Mouse (Mus musculus): ENCODE data around the gene Krt78. TPM values are rescaled to one million over a fixed set of nuclear protein-coding genes. Genes with fewer than 3 reads are reported as not detected.
A peak's percentile ranks its signal among the peaks of the same experiment; 100 is the strongest.

The Krt78 gene
- polyA plus RNA-seq, 1 experiment from 2014 or later: 23.6 TPM

DNA sequence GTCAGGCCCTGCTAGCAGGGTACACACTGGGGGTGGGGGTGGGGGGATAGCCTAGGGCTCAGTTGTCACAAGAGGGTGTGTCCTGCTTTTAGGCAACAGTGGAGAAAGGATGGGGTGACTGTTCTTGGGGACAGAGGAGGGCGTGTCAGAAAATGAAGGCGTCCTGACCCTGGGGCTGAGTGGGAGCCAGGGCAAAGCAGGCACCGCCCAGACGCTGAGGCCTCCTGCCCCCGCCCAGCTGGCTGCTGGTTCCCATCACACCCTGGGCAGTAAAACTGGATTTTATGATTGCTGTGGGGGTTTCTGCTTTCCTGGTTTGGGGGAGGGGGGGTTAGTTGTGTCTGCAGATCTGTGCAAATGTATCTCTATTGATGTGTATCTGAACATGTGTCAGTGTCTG lies 21.9 kb upstream of the Krt78 start:
- peak; percentile 61 for ATAC-seq (ENCODE audit: insufficient read depth, low FRiP score)
- Histone ChIP-seq H3K9ac (ENCODE audit: low read length) (peak overlapping the region; percentile 53), H3K4me1 (ENCODE audit: control insufficient read depth, insufficient read depth, low read length) (peaks cover 44% of the 10 kb centered on the region), H3K27me3 (ENCODE audit: control insufficient read depth, insufficient read depth, low read length) (no peaks in the 10 kb centered on the region), H3K4me2 (ENCODE audit: low read depth, low read length) (no peak overlapping the region), H3K27ac (ENCODE audit: low read length) (peak overlapping the region; percentile 94), H3K4me3 (replicated peaks; ENCODE audit: low read length) (no peak overlapping the region), H3K36me3 (ENCODE audit: control insufficient read depth, insufficient read depth, low read length) (no peaks in the 10 kb centered on the region), H3K9me3 (replicated peaks; ENCODE audit: control insufficient read depth, low read length) (no peaks in the 10 kb centered on the region)
- 31% methylated on average over 5 of the region's 5 CpGs for WGBS

DNA sequence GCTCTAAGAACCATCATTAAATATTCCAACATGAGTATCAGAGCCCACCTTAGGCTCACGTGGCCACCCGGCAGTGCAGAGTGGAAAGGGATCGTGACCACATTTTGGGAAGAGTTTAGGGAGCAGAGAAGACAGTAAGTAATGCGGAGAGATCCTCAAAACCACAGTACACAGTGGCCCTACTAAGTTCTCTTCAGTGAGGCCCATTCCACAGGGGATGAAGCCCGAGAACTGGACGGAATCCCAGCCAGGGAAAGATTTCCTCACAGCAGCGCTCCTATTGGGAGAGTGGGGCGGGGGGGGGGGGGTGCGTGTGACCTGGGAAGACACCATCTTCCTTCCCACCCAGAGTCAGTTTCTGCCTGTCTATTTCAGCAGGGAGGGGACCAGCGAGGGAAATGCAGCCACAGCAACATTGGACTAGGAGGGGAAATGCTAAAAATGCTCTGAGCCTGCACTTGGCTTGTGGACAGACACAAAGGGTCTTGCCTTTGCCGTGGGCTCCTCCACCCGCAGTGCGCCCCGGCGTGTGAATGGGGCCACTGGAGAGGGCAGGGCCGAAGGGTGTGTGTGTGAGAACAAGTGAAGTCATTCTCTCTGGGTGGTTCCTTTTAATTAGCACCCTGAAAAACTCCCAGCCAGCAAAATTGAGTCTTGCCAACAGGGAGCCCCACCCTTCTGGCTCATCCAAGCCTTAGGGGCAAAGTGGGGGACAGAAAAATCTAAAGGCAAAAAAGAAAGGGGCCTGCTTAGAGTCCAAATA lies 20.2 kb upstream of the Krt78 start:
- Histone ChIP-seq H3K36me3 (ENCODE audit: control insufficient read depth, insufficient read depth, low read length) (no peaks in the 10 kb centered on the region), H3K4me1 (ENCODE audit: control insufficient read depth, insufficient read depth, low read length) (peaks cover 42% of the 10 kb centered on the region), H3K4me3 (replicated peaks; ENCODE audit: low read length) (no peak overlapping the region), H3K27me3 (ENCODE audit: control insufficient read depth, insufficient read depth, low read length) (no peaks in the 10 kb centered on the region), H3K27ac (ENCODE audit: low read length) (peak overlapping the region; percentile 94), H3K9me3 (replicated peaks; ENCODE audit: control insufficient read depth, low read length) (no peaks in the 10 kb centered on the region), H3K9ac (ENCODE audit: low read length) (peak overlapping the region; percentile 12), H3K4me2 (ENCODE audit: low read depth, low read length) (no peak overlapping the region)
- WGBS: 46% methylated on average over 16 of the region's 16 CpGs
- ATAC-seq (ENCODE audit: insufficient read depth, low FRiP score): no peak

DNA sequence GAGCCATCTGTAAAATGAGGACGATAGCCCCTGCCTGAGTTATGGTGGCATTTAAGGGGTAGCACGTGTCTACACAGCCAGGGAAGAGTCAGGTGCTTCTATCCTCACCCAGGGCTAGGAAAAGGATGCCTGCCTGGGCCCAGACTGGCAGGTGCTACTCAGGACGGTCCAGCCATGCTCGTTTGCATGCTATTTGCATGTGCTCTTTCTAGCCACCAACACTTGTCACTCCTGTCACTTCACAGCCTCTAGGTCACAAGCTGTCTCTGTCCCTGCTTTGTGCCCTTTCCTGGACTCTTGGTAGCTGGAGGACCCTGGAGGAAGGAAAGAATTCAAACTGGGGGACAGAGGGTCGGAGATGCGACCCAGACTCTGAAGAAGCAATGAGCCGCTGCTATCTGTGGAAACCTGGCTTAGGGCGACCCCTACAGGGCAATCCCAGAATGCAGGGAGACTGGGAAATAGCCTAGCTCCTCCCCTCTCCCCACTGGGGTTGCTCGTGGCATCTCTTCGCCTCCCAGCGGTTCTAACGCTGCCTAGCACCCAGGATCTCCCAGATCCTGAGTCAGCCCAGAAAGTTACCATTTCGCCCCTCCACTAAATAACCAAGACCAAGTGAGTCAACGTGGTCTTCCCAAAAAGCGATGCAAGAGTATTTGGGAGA lies 19.5 kb upstream of the Krt78 start:
- Histone ChIP-seq H3K27me3 (ENCODE audit: control insufficient read depth, insufficient read depth, low read length) (no peaks in the 10 kb centered on the region), H3K4me3 (replicated peaks; ENCODE audit: low read length) (no peak overlapping the region), H3K9ac (ENCODE audit: low read length) (peak overlapping the region; percentile 53), H3K36me3 (ENCODE audit: control insufficient read depth, insufficient read depth, low read length) (no peaks in the 10 kb centered on the region), H3K27ac (ENCODE audit: low read length) (peak overlapping the region; percentile 94), H3K4me2 (ENCODE audit: low read depth, low read length) (no peak overlapping the region), H3K9me3 (replicated peaks; ENCODE audit: control insufficient read depth, low read length) (no peaks in the 10 kb centered on the region), H3K4me1 (ENCODE audit: control insufficient read depth, insufficient read depth, low read length) (peaks cover 41% of the 10 kb centered on the region)
- ATAC-seq (ENCODE audit: insufficient read depth, low FRiP score): peak; percentile 7; the same call in 1 of the 2 replicates
- 13% methylated on average over 15 of the region's 15 CpGs for WGBS

DNA sequence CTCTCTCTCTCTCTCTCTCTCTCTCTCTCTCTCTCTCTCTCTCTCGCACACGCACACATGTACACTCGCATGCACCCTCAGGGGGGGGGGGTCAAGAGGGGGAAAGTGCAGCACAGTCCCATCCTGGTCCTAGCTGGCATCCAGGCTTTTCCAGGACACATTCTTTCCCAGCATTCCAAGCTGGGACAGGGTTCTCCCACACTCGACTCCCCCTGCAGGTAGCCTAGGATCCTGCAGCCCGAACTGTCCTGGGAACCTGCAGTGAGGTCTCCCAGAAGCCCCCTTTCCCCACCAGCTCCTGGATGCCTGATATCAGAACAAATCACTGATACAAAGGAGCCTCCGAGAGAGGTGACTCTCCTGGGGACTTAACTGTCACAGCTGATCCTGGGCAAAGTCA lies 16.4 kb upstream of the Krt78 start:
- Histone ChIP-seq H3K36me3 (ENCODE audit: control insufficient read depth, insufficient read depth, low read length) (no peaks in the 10 kb centered on the region), H3K27ac (ENCODE audit: low read length) (peak overlapping the region; percentile 8; the same call in 1 of the 2 replicates), H3K9ac (ENCODE audit: low read length) (0 out of 2 replicates have a peak overlapping the region, but pooled peaks have one; percentile 3), H3K4me2 (ENCODE audit: low read depth, low read length) (no peak overlapping the region), H3K9me3 (replicated peaks; ENCODE audit: control insufficient read depth, low read length) (no peaks in the 10 kb centered on the region), H3K27me3 (ENCODE audit: control insufficient read depth, insufficient read depth, low read length) (no peaks in the 10 kb centered on the region), H3K4me3 (replicated peaks; ENCODE audit: low read length) (no peak overlapping the region), H3K4me1 (ENCODE audit: control insufficient read depth, insufficient read depth, low read length) (peaks cover 24% of the 10 kb centered on the region)
- 11% methylated on average over 3 of the region's 6 CpGs for WGBS
- ATAC-seq (ENCODE audit: insufficient read depth, low FRiP score): no peak

DNA sequence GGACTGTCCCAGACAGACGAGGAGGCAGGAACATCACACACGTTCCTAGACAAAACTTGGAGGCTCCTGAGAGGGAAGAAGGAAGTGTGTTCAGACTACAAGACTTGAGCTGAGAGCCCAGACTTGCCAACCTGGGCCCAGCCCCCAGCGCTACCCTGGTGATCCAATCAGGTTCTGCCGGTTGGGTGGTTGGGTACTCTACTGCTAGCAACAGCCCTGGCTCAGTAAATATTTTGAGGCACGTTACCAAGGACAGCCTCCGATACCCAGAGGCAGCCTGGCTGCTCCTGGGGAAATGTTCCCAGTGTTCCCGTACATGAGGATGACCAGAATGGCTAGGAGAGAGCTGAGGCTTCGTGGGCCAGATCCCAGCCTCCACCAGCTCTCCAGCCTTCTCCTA lies 12.7 kb upstream of the Krt78 start:
- Histone ChIP-seq H3K27me3 (ENCODE audit: control insufficient read depth, insufficient read depth, low read length) (no peaks in the 10 kb centered on the region), H3K27ac (ENCODE audit: low read length) (peak overlapping the region; percentile 79), H3K4me2 (ENCODE audit: low read depth, low read length) (no peak overlapping the region), H3K9me3 (replicated peaks; ENCODE audit: control insufficient read depth, low read length) (no peaks in the 10 kb centered on the region), H3K4me3 (replicated peaks; ENCODE audit: low read length) (no peak overlapping the region), H3K4me1 (ENCODE audit: control insufficient read depth, insufficient read depth, low read length) (peaks cover 13% of the 10 kb centered on the region), H3K36me3 (ENCODE audit: control insufficient read depth, insufficient read depth, low read length) (no peaks in the 10 kb centered on the region), H3K9ac (ENCODE audit: low read length) (no peak overlapping the region)
- ATAC-seq (ENCODE audit: insufficient read depth, low FRiP score): peak; percentile 89
- WGBS: 53% methylated on average over 8 of the region's 8 CpGs

DNA sequence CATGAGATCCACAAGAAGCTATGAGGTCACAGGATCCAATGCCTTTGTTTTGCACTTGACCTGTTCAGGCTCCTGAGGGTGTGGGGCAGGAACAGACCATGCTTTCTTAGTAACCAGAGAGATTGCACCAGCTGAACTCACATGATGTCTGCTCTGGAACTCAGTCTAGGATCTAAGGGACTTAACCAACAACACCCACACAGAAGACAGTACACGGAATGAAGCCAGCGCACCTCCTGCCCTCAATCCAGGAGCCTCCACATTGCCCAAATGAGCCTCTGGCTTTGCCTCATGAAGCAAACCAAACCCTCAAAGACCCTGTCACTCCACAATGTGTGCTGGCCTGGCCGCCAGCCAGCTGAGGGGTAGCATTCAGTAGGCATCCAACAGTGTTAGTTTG lies 4.8 kb upstream of the Krt78 start:
- Histone ChIP-seq H3K4me2 (ENCODE audit: low read depth, low read length) (no peak overlapping the region), H3K4me3 (replicated peaks; ENCODE audit: low read length) (no peak overlapping the region)
- WGBS: 85% methylated on average over 3 of the region's 3 CpGs

DNA sequence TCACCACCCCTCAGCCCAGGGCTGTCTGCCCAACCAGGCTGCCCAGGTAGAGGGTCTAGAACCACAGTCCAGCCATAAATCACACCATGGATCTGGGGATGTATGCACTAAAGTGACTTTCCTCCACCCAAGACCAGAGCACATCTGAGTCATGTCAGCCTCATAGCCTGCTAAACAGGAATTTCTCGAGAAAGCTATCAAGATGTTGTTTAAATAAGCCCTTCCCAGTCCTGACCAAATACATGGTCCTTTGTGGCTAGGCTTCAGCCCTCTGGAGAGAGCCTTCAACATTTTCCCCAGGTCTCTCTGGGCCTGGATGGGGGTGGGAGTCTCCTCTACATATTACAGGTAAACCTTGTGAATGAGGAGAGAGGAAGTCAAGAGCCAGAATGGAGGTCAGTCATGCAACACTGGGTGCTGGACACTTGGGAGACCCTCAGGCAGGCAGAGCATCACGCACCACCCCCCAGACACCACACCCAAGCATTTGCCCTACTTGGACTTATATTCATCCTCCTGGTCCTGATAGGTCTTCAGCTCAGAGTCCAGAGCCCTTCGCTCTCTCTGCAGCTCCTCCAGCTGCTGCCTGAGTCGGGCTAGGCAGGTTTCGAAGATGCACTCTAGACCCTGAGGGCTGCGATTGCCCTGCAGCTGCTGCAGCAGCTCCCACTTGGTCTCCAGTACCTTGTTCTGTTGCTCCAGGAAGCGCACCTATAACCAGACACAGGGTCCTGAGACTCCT lies 1.2 kb downstream of the Krt78 start:
- 63% methylated on average over 7 of the region's 7 CpGs for whole genome bisulfite sequencing
- peak; percentile 87 for ATAC-seq (ENCODE audit: insufficient read depth, low FRiP score)
- peak overlapping the region; percentile 5; the same call in 1 of the 2 replicates for H3K4me2 ChIP-seq (ENCODE audit: low read depth, low read length)
- H3K27ac ChIP-seq (ENCODE audit: low read length): peak overlapping the region; percentile 93
- no peaks in the 10 kb centered on the region for H3K9me3 ChIP-seq (replicated peaks; ENCODE audit: control insufficient read depth, low read length)
- peak overlapping the region; percentile 51; the same call in 1 of the 2 replicates for H3K9ac ChIP-seq (ENCODE audit: low read length)
- no peak overlapping the region for H3K4me3 ChIP-seq (replicated peaks; ENCODE audit: low read length)
- no peaks in the 10 kb centered on the region for H3K36me3 ChIP-seq (ENCODE audit: control insufficient read depth, insufficient read depth, low read length)
- no peaks in the 10 kb centered on the region for H3K27me3 ChIP-seq (ENCODE audit: control insufficient read depth, insufficient read depth, low read length)
- peaks cover 13% of the 10 kb centered on the region for H3K4me1 ChIP-seq (ENCODE audit: control insufficient read depth, insufficient read depth, low read length)

More for the DNA sequence above, 4.8 kb upstream of the Krt78 start:
- Histone ChIP-seq H3K27ac (ENCODE audit: low read length) (no peak overlapping the region), H3K9ac (ENCODE audit: low read length) (no peak overlapping the region), H3K36me3 (ENCODE audit: control insufficient read depth, insufficient read depth, low read length) (no peaks in the 10 kb centered on the region), H3K27me3 (ENCODE audit: control insufficient read depth, insufficient read depth, low read length) (no peaks in the 10 kb centered on the region), H3K4me1 (ENCODE audit: control insufficient read depth, insufficient read depth, low read length) (no peaks in the 10 kb centered on the region), H3K9me3 (replicated peaks; ENCODE audit: control insufficient read depth, low read length) (no peaks in the 10 kb centered on the region)
- ATAC-seq (ENCODE audit: insufficient read depth, low FRiP score): no peak

DNA sequence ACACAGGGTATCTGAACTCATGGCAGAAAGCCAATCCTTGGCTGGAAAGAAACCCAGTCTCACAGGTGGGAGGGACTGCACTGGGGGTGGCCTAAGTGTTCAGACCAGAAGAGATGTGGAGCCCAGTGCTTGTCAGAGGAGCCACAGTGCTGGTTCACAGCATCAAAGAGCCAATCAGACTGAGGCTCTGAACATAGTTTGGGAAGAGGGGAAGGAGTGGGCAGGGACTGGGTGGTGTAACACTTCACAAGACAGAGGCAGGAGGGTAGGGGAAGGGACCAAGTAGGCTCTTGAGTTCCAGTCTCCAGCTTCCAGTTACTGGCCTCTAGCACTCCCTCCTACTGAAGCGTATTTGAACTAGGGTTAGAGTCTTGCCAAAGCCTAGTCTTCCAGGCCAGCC lies 8.7 kb downstream of the Krt78 start:
- H3K4me2 ChIP-seq (ENCODE audit: low read depth, low read length): no peak overlapping the region
- no peaks in the 10 kb centered on the region for H3K36me3 ChIP-seq (ENCODE audit: control insufficient read depth, insufficient read depth, low read length)
- 80% methylated on average over 1 of the region's 1 CpGs for WGBS
- no peaks in the 10 kb centered on the region for H3K27me3 ChIP-seq (ENCODE audit: control insufficient read depth, insufficient read depth, low read length)
- peaks cover 5% of the 10 kb centered on the region; the same call in 1 of the 2 replicates for H3K4me1 ChIP-seq (ENCODE audit: control insufficient read depth, insufficient read depth, low read length)
- ATAC-seq (ENCODE audit: insufficient read depth, low FRiP score): no peak; the same call in 1 of the 2 replicates
- H3K9me3 ChIP-seq (replicated peaks; ENCODE audit: control insufficient read depth, low read length): no peaks in the 10 kb centered on the region
- no peak overlapping the region for H3K9ac ChIP-seq (ENCODE audit: low read length)
- H3K4me3 ChIP-seq (replicated peaks; ENCODE audit: low read length): no peak overlapping the region
- no peak overlapping the region for H3K27ac ChIP-seq (ENCODE audit: low read length)

DNA sequence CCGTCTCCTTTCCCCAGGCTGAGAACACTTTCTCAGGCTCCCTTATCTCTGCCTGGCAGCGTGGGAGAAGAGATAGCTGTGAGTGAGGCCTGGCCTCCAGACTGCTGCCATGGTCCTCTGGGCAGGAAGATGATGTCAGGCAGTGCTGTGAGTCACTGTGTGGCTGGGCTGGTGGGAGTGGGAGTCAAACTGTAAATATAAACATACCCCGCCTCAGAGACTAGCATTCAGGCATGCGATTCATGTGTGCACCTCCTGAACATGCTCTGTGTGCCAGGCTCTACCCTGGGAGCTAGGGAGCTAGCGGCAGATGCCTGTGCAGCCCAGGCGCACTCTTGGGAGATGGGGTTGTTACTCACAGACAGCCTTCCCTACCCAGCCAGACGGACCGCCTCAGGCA lies 12.1 kb downstream of the Krt78 start:
- no peak for ATAC-seq (ENCODE audit: insufficient read depth, low FRiP score)
- H3K27ac ChIP-seq (ENCODE audit: low read length): no peak overlapping the region
- 40% methylated on average over 8 of the region's 8 CpGs for WGBS

More for the DNA sequence above, 12.1 kb downstream of the Krt78 start:
- Histone ChIP-seq H3K4me2 (ENCODE audit: low read depth, low read length) (no peak overlapping the region), H3K9me3 (replicated peaks; ENCODE audit: control insufficient read depth, low read length) (no peaks in the 10 kb centered on the region), H3K4me1 (ENCODE audit: control insufficient read depth, insufficient read depth, low read length) (peaks cover 5% of the 10 kb centered on the region; the same call in 1 of the 2 replicates), H3K27me3 (ENCODE audit: control insufficient read depth, insufficient read depth, low read length) (no peaks in the 10 kb centered on the region), H3K4me3 (replicated peaks; ENCODE audit: low read length) (no peak overlapping the region), H3K9ac (ENCODE audit: low read length) (0 out of 2 replicates have a peak overlapping the region, but pooled peaks have one; percentile 25), H3K36me3 (ENCODE audit: control insufficient read depth, insufficient read depth, low read length) (no peaks in the 10 kb centered on the region)
